In the genomic region with DNA sequence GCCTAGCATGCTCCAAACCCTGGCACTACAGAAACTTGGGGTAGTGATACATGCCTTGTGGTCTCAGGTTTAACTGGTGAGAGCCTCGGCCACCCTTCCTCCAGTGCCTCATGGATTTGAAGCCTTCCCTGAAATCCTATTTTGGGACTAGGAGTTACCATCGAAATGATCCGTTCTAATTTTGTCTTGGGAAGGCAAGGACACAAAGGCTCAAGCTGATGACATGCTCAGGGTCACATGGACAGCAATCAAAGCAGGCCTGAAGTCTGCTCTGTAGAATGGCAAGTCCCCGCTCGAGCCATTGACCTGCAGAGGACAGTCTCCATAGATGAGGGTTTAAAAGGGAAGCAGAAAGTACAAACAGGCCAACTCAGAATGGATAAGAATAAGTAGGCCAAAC, we compare ENCODE assay signal across 15 mouse cellular contexts.
"Had no signal": no experiment of that assay in that cellular context is flagged by ENCODE, and none has a peak within 500 bp of the region (broad histone marks: within the 10 kb centered on the region; RNA-seq: fewer than 3 reads in every experiment).

No protein-coding gene starts in this region.

- H3K27ac ChIP-seq: limb, embryonic 15.5 days; liver, embryonic 12.5 days; midbrain, embryonic 12.5 days; neural tube, embryonic 13.5 days had no signal

- H3K4me3 ChIP-seq: limb, embryonic 15.5 days; liver, embryonic 12.5 days; midbrain, embryonic 12.5 days; neural tube, embryonic 13.5 days had no signal

- H3K27me3 ChIP-seq: limb, embryonic 15.5 days; liver, embryonic 12.5 days; midbrain, embryonic 12.5 days; neural tube, embryonic 13.5 days had no signal

- ATAC-seq: liver, embryonic 12.5 days; midbrain, embryonic 16.5 days had no signal

- H3K4me1 ChIP-seq: limb, embryonic 15.5 days; liver, embryonic 12.5 days; midbrain, embryonic 12.5 days; neural tube, embryonic 13.5 days had no signal

- H3K9me3 ChIP-seq: limb, embryonic 15.5 days; liver, embryonic 12.5 days; midbrain, embryonic 12.5 days; neural tube, embryonic 13.5 days had no signal

- H3K4me2 ChIP-seq: limb, embryonic 15.5 days; liver, embryonic 12.5 days; lung, embryonic 14.5 days; midbrain, embryonic 12.5 days; neural tube, embryonic 13.5 days had no signal

- DNase-seq: kidney, postnatal 36 days; layer of hippocampus, adult 9-11 months; layer of hippocampus, postnatal 36 days; lung, embryonic 14.5 days; lung, postnatal 14 days; retina, postnatal 1 day; right cerebral cortex, postnatal 4 days; spleen, adult 18-20 months; thymus, adult 18-20 months; thymus, postnatal 14 days had no signal

- H3K9ac ChIP-seq: limb, embryonic 15.5 days; liver, embryonic 12.5 days; lung, embryonic 14.5 days; midbrain, embryonic 12.5 days; neural tube, embryonic 13.5 days had no signal

- H3K36me3 ChIP-seq: limb, embryonic 15.5 days; liver, embryonic 12.5 days; midbrain, embryonic 12.5 days; neural tube, embryonic 13.5 days had no signal
